Mouse (Mus musculus) erythroblast, embryonic 14.5 days (primary cell): ENCODE results near the gene Akap6.

Experiments
- GATA1 ChIP-seq: IDR thresholded peaks from 2 replicates; pipeline ENCODE4 v1.6.1; 2012; ENCODE audit warnings: low read length, inconsistent platforms, mixed read lengths
- TAL1 ChIP-seq: IDR thresholded peaks from 3 replicates; pipeline ENCODE4 v1.6.1; 2012; ENCODE audit warnings: low read length, inconsistent platforms, mixed read lengths

DNA sequence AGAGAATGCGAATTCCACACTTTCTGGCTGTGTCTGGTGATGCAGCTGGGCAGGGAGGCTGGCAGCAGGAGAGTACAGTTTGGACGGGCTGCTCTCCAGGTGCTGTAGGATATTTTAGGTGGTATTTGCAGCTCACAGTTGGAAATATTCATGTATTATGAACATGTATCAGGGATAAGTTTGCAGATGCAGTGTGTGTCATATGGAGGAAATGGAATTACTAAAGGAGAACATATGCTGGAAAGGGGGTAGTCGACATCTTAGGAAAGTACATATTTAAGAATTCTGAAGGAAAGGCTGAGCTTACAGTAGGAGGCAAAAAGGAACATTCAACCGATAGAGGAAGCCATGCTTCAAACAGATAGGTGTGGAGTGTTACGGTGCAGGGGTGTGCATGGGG, 42.6 kb downstream of the Akap6 start:
- TF ChIP-seq TAL1 (no peak), GATA1 (no peak)
